Mouse (Mus musculus): ENCODE results near the gene Olfr1224-ps1.
"Not testable (repeated sequence)": the region's sequence is repeated elsewhere in the genome, so short reads cannot be mapped to it uniquely, and the experiment has no call there.

Olfr1224-ps1 gene

DNA sequence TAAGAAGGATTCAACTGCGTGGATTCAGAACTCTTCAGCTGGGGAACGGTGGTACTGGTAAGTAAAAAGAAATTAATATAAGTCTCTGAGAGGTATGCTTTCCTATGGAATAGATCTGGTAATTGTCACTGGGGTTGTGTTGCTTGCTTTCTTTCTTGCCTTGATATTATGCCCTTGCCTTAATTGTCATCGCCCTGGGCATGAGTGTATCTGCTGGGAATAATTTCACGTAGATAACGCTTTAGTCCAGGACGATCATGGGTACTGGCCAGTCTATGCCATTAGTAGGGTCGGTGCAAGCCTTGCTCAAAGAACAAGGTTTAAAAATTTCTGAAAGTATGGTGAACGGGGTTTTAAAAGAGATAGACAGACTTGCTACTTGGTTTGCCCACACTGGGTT lies at the start of gene Olfr1224-ps1:
Gene Olfr1224-ps1 (minus strand): TSS at position 101 of the 400 bp plus-strand sequence.
- not testable (repeated sequence) for DNase-seq

DNA sequence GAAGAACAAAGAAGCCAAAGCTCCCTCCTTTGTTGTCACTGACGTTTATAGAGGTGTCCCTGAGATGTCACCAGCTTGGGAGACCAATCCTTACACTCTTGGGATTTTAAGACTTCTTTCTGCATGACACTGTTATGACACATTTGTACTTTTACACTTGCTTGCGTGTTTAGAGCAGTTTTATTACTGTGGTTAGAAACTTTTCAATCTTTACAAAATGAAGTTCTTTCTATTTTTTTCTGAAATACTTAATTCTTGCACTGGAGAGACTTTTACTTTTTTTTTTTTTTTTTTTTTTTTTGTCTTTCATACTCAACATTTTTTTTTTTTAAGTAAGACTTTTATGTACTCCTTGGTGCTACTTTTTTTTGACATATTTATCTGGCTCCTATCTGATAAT lies 36.1 kb upstream of the Olfr1224-ps1 start, which contains the start of gene Olfr1226:
Gene Olfr1226 (minus strand): TSS at position 101 of the 400 bp plus-strand sequence.
- no peak for DNase-seq

DNA sequence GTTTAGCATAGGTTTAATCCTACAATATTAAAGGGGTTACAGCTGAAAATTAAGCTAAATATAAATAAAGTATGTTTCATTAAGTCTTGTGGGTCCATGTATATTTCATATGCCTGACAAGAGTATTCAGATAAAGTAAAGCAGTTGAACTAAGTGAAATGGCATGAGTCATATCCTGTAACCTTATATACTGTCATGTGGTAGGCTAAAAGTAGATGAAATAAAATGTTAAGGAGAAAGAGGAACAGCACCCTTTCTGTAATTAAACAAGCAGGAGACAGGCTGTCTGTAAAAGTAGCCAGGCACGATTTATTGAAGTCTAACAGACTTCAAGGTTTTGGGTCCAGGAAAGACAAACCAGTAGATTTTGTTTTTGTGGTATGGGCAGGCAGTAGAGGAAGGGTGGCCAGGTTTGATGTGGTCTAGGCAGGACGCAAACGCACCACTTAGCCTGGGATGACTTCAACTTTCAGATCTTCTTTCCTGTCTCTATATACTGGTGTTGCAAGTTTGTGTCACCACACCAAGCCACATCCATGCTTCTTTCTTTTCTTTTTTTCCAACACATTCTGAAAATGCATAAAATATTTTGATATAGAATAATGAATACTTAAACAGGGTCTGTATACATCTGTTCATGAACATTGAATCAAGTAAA lies 32.6 kb upstream of the Olfr1224-ps1 start:
- no peak for DNase-seq

DNA sequence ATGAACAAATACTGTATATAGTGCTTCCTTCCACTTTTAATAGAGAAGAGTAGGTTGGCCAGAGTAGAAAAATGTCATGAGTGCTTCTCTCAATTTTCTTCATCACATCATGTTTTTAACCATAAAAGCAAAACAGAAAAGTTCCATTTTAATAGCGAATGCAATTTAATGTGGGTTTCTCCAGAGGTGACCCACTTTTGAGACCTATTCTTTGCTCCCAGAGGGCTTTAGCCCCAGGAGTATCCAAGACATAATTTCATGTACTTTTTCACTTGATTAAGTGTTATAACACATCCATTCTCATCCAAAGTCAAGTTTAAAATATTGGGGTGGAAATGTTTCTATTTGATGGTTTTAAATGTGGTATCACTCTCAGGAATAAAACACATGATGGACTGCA lies 10.7 kb upstream of the Olfr1224-ps1 start, which contains the start of gene Olfr1225:
Gene Olfr1225 (minus strand): TSS at position 101 of the 400 bp plus-strand sequence.
- no peak for DNase-seq

DNA sequence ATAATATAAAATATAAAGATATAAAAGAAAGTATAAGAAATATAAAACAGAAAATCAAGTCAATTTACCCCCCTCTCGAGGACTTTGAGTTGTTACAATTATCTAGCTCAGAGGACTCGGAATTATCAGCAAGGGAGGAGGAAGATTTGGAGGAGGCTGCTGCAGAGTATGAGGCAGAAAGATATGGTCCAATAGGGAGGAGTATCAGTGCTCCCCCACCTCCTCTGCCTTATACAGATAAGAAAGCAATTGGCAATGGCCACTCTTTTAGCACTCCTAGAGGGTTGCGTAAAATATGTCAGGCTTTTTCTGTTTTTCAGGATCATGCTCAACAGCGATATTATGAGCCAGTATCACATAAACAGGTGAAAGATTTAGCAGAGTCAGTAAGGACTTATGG lies 820 bp upstream of the Olfr1224-ps1 start:
- not testable (repeated sequence) for DNase-seq

DNA sequence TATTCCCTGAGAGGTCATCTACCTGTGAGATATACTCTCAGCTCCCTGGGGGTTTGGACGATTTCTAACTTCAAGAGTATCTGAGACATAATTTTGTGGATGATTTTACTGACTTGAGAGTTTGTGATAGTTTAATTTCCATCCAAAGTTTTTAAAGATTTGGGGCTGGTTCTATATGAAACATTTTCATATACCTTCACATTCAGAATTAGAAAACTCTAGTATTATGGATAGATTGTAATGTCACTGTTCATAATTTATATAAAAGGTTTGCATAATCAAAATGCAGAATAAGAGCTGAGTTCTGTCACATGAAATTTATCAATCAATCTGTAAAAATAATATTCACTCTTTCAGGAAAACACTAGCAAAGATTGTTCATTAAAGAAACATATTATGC lies 12.4 kb downstream of the Olfr1224-ps1 start, which contains the start of gene Olfr1223:
Gene Olfr1223 (minus strand): TSS at position 101 of the 400 bp plus-strand sequence.
- no peak for DNase-seq

DNA sequence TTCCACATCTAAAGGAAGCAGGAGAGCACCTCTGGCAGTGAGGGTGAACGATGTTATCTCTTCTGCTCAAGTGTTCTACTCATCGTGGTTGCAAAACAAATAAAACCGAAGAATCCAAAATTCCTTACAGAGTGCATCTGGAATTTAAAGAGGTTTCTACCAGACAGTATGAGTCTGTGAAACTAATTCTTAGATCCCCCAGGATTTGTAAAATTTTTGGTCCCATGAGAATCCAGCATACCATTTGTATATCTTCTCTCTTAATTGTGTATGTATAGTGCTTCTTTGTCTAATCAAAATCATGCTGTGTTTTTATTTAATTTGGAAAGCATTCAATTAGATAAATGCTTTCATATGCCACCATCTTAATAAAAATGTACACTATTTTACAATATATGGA lies 30.9 kb downstream of the Olfr1224-ps1 start, which contains the start of gene Olfr1222:
Gene Olfr1222 (minus strand): TSS at position 101 of the 400 bp plus-strand sequence.
- DNase-seq: no peak

DNA sequence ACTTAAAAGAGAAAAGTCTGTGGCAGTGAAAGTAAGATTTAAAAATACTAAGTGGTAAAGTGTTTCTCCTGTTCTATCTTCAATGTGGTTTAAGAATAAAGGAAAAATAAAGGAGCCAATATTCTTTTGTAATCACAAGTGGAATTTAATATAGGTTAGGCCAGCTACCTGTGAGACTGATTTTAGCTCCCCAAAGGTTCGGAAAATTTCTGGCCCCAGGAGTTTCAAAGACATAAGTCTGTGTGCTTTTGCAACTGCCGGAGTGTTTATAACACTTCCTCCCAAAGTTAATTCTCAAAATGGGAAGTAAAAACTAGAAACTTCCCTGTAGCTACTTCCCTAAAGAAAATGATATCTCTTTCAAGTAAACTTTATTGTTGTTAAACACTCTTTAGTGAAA lies 46.7 kb downstream of the Olfr1224-ps1 start, which contains the start of gene Olfr1221:
Gene Olfr1221 (minus strand): TSS at position 101 of the 400 bp plus-strand sequence.
- DNase-seq: no peak

DNA sequence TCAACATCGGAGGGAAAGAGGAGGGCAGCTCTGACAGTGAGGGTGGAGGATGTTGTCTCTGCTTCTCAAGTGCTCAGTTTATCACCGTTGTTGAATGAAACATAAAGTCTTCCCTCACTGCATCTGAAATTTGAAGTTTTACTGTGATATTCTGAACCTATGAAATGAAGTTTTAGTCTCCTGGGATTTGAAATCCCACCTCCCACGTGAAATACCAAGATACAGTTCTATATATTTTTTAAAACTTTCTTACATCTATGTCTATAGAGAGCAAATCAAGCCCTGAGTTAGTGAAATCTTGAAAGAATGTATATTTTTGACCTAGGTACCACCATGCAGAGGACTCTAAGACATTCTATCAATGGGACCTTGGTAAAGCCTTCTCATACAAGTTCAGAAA lies 57.2 kb downstream of the Olfr1224-ps1 start, which contains the start of gene Olfr1220:
Gene Olfr1220 (minus strand): TSS at position 101 of the 400 bp plus-strand sequence.
- no peak for DNase-seq

DNA sequence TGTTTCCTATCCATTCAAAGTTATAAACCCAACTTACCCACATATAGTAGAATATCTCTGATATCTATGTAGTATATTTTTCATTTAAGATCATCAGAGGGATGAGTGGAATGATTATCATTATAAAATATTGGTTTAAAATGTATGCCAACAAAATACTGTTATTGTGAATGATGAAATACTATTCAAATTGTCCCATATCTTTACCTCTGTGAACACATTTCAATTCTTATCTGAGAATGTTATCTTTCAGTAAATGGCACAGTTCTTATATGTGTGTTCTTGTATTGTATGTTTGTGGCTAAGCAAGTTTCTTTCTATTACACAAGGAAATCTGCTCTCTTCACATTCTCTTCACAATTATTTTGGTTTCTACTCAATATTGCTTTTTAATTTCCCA lies 58.2 kb downstream of the Olfr1224-ps1 start:
- no peak for DNase-seq
